Mouse (Mus musculus) erythroid progenitor cell, adult 5-6 weeks (primary cell): ENCODE data around the gene Hsbp1. TPM values are rescaled to one million over a fixed set of nuclear protein-coding genes. Genes with fewer than 3 reads are reported as not detected.
"Not testable (repeated sequence)": the region's sequence is repeated elsewhere in the genome, so short reads cannot be mapped to it uniquely, and the experiment has no call there.

Source experiments
- ATAC-seq: replicated peaks from 2 replicates; pipeline ENCODE4 v1.8.0; 2016; ENCODE audit warnings: moderate number of reproducible peaks, mild to moderate bottlenecking, moderate TSS enrichment, inconsistent platforms; ENCODE audit not compliant: poor library complexity, low FRiP score, severe bottlenecking
- total RNA-seq, 2 experiments: library from RNA; stranded (forward) in 1 of 2; stranded (reverse) in 1 of 2; fragments of 150-400 nt in 1 of 2; fragments of 186-747, 209-891 nt in 1 of 2; gene quantifications; 2 replicates each; pipeline versions ENCODE4 v1.2.3 to v1.2.4; 2015 to 2017; ENCODE audit warnings: low replicate concordance in 2 of 2

Hsbp1 gene
- 38.9 and 42.3 TPM in 2 replicates for total RNA-seq (2015; ENCODE audit: low replicate concordance)
- 15.3 and 22.3 TPM in 2 replicates for total RNA-seq (2017; ENCODE audit: low replicate concordance)

DNA sequence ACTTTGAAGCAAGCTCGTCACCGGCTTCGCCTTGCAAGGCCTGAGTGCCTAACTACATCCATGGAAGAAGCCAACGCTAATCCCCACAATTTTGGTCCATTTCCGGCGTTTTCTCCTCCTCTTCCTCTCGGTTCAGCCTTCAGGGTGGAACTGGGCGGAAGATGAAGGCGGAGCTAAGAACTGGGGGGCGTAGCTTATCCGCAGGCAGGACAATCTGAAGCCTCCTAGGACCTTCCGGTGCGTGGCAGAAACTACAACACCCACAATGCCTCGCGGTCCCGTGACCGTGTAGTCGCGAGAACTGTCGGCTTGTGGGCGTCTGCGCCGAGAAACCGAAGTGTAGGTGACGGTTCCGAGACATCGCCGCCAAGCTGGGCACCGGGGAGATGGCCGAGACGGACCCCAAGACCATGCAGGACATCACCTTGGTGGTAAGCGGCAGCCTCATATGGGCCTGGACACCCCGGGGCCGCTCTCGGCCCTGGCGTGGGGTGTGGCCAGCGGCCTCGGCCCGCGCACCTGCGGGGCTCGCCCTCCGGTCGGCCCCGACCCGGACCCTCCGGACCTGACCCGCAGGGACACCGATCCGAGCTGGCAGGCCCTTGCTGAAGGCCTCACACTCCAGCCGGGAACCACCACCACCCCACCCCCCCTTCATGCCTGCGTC is at the start of gene Hsbp1:
Hsbp1 (plus strand) TSS at position 299 of the 667 bp plus-strand sequence.
- ATAC-seq = peak; percentile 97

DNA sequence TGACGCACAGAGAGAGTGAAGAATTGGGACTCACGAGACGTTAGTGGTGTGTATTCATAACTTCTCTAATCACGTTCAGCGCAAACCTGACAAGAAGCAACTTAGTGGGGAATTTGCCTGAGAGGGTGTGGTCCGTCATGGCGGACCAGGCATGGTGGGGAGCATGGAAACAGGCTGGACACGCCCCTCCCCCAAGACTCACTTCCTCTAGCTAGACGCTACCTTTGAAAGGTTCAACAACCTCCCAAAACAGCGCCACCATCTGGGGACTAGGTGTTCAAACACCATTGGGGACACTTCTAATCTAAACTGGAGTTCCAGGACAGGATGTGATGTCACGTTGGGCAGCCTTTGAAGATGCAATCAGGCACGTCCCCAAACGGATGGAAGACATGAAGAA is 48.8 kb upstream of the Hsbp1 start:
- ATAC-seq = no peak

DNA sequence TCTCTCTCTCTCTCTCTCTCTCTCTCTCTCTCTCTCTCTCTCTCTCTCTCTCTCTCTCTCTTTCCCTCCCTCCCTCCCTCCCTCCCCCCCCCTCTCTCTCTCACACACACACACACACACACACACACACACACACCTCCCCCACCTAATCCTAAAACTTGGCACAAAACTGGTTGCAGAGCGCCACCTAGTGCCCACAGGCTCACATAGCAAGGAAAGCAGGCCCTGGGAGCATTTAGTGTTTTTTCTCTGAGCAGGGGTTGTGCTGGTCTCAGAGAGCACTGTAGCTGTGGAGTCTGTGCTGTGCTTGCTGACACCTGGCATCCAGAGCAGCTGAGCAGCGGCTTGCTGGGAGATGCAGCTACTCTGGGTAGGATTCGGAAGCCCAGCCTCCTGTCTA is 46.5 kb upstream of the Hsbp1 start:
- ATAC-seq = not testable (repeated sequence)

DNA sequence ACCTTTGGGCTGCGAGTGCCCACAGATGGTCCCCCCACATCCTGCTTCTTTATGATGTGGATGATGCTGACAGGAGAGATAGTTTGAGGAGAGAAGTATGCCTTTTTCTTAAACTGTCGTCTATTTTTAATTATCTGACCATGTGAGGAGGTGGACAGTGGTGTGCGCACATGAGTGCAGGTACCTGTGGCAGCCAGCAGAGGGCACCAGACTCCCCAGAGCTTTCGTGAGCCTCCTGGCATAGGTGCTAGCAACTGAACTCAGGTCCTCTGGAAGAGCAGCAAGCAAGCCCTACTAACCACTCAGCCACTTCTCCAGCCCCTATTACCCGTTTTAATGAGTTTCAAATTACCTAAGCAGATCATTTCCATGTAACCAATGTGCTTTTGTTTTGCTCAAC is 44.0 kb upstream of the Hsbp1 start:
- no peak for ATAC-seq

DNA sequence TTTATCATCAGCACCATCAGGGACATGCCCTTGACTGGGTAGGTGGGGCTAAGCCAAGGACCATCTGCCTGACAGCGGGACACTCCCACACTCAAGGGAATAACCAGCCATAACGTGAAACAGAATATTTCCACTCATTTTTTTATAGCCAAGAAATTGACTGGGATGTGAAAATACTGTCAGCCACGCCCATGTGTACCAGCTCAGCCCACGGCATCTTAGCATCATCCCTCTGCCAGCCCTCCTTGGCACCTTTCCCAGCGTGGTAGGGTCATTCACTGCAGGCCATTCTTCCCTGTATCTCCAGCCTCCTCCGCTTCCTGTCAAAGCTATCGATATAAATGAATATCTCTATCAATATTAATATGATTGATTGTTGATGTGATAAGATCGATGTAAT is 40.1 kb upstream of the Hsbp1 start:
- ATAC-seq = no peak

DNA sequence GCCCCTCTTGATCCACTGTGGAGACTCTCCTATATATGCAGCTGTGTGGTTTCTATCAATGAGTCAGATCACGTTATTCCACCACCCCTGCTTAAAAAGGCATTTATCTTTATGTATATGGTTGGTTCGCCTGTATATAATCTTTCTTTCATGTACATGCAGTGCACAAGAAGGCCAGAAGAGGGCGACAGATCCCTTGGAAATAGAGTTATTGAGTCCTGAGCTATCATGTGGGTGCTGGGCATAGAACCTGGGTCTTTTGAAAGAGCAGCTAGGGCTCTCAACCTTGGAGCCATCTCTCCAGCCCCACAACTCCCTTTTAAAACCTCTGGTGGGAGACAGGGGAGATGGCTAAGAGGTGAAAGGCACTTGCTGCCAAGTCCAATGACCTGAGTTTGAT is 32.9 kb upstream of the Hsbp1 start:
- no peak for ATAC-seq

DNA sequence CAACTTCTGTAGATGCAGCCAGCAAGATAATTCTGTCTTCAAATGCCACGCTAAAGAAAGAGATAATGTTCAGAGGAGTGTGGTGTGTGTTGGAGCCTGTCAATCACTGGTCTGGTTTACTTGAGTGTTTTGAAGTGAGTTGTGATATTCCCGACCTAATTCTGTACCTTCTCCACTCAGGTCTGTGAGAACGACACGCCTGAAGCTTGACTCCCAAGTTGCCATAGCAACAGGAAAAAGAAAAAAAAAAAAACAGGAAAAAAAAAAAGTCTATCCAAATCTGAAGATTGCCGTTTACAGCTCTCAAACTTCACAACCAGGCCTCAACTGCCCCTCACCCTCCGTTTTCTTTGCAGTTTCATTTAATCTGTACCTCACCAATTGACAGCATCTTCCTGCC is 21.1 kb upstream of the Hsbp1 start:
- ATAC-seq = no peak

DNA sequence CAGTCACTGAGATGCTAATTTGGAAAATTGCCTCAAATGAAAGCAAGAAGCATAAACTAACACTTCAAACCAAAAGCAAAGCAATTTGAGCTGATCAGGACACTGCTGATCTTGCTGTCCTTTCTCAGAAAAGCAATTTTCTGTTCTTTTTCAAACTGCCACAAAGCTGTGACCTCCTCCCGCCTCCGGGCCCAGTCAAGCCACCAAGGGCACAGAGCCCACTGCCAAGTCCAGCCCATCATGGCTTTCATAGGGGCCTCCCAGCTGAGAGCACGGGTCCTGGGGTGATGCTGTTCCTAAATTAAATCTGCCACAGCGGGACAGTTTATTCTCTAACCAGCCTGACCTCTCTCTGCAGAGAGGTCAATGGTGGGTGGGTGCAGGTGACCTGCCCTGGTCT is 4.7 kb upstream of the Hsbp1 start:
- ATAC-seq = no peak

DNA sequence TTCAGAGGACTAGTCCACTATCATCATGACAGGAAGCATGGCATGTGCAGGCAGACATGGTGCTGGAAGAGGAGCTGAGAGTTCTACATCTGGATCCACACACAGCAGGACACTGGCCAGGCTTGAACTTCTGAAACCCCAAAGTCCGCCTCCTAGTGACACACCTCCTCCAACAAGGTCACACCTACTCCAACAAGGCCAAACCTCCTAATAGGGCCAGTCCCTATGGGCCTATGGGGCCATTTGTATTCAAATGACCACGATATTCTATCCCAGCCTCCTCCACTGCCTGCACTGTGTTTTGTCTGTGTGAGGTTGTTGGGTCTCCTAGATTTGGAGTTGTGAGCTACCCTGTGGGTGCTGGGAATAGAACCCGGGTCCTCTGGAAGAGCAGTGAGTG is 682 bp upstream of the Hsbp1 start:
- ATAC-seq = no peak

DNA sequence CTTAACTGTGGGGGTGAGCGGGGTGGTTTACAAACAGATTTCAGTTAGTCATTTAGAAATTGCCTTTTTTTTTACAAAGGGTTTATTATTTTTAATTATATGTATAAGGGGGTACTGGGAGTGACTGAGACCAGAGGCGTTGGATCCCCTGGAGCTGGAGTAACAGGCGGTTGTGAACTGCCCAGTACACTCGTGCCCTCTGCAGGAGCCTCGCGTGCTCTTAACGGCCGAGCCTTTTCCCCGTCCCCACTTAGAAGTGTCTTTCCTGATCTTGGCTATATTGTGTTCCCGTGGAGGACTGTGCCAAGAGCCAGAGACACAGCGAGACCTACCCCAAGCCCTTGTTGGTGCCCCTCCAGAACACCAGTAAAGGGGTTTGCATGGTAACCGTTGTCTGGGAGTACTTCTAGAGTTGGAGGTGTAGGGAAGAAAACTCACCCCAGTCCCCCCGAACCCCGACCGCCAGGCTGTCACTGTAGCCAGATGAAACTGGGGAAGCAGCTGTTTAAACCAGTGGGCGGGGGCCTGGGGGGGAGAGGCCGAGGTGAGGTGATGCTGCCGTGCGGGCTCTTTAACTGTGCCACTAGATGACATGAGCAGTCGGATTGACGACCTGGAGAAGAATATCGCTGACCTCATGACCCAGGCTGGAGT is 868 bp downstream of the Hsbp1 start:
- ATAC-seq = no peak

DNA sequence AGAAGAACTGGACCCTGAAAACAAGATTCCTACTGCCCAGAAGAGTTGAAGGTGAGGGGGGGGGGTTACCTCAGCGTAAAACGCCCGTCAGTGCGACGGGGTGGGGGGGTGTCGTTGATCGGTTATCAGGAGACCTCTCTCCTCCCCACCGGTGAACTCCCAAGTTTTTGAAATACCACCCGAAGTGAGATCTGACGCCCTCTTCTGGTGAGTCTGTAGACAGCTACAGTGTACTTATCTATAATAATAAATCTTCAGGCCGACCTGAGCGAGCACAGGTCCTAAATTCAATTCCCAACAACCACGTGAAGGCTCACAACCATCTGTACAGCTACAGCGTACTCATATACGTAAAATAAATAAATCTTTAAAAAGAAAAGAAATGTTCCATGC is 1.4 kb downstream of the Hsbp1 start:
- ATAC-seq = no peak

DNA sequence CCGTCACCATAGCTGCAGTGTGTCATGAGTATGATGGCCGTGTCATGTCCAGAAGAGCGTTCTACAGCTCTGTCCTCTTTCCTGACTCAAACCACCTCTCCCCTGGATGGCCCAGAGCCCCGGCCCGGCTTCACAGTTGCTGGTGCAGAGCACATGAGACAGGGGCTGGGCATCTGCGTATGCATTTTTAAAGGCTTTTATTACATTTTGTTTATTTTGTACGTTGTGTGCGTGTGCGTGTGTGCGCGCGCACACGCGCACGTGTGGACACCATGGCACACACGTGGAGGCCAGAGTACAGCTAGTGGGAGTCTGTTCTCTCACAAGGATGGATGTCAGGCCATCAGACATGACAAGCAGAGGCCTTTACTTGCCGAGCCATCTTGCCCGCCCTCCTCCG is 7.4 kb downstream of the Hsbp1 start:
- ATAC-seq = no peak

DNA sequence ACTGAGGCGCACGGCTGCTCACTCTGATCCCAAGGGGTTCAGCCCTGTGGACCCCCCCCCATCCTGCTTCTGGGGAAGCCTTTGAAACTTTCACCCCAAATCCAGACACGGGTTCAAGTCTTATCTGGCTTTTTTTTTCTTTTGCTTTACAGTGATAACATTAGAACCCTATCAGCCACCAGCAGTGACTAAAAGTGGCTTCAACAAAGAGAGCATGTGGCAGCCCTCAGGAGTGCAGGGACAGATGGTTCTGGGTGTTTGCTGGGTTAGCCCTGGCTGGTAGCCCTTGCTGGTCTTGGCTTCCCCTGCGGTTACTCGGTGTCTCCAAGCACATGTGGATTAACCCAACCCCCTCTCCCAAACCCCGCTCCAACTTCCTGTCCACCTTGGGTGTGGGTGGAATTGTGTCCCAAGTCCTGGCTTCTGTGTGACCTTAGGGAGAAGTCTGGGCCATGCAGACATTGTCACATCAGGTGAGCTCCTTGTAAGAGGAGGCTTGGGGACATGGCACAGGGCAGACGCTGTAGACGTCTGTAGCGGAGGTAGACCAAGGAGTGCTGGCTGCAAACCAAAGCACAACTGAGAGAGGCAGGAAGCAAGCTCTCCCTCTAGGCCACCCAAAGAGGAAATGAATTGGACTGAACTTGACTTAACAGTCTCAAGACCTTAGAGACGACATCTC is 8.8 kb downstream of the Hsbp1 start:
- no peak for ATAC-seq

DNA sequence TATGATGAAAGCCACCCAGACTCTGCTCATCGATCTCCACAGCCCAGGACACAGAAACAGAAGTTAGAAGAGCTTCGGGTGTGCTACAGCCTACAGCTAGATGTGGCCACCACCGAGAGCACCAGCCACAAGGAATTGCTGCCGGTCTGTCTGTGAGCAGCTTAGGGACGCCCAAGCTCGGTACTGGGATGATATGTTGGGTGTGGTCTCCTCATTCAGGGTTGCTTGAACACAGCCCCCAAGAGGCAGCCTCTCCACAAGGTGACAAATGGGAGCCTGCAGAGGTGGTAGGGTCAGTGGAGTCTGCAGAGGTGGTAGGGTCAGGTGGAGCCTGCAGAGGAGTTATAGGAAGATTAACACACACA is 9.4 kb downstream of the Hsbp1 start:
- ATAC-seq = no peak

DNA sequence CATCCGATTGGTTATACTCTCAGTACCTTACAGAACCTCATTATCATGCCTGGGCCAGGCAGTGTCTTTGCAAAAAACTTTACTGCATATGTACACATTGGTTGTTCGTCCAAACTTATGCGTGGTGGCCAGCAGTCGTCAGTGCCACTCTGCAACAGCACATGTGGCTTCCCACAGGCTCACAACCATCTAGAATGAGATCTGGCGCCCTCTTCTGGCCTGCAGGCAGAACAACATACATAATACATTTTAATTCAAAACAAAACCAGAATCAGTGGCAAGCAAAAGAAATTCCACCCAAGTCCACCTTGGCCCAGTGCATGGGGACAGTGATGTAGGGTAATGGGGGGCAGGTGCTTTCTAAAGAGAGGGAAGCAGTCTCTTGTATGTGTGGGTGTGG is 12.3 kb downstream of the Hsbp1 start:
- not testable (repeated sequence) for ATAC-seq

DNA sequence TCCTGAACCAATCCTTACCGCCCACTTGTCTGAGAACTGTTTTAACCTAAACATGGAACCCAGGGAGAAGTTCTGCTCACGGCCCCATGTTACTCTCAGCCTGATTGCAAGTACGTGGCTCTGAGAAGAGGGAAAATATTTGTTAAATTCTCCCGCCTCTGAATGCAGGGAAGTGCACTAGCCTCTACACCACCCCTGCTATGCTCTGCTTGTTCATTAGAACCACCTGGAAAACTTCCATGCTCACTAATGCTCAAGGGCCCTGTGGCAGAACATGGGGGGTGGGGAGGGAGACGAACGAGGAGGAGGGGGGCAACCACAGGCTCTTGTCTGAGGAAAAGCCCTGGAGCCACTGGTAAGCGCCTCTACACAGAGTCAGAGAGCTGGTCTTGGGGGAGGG is 13.9 kb downstream of the Hsbp1 start:
- no peak for ATAC-seq

DNA sequence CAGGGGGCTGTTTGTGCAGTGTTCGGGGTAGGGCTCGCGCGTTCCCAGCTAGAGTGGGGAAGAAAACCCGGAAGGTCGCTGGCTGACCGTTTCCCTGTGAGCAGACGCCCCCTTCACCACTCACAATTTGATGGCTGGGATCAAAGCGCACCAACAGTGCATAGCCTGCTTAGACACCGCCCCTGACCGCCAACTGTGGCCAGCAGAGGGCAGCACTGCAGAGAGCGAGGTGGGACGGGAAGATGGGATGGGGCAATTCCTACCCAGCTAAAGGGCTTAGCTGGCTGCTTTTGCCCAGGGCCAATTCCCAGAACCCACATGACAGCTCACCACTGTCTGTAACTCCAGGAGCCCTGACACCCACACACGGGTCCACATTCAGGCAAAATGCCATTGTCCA is 14.5 kb downstream of the Hsbp1 start:
- peak; percentile 39; the same call in 1 of the 2 replicates for ATAC-seq

DNA sequence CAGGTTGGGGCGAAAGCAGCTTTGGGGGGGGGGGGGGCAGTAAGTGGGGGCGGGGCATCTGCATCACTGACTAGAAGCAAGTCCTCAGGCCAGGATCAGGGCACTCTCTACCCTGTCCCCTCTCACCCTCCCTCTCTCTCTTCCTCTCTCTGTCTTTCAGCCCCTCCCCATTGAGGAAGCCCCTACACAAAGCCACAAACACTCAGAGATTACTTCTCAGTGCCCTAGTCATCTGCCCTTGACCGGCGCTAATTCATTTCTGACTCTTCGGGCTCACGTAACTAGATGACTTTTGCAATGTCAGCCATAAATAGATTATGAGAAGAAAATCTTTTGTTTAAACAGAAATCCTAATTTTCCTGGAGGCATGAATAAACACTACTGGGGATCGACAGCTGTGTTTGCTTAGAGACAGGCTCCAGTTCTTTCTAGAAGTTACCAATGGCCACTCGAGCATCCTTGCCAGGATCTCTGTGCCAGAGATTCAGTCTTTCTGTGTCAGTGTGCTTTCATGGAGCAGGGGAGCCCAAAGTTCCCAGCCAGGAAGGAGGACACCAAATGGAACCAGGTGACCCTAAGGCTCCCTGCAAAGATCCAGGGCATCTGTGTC is 16.5 kb downstream of the Hsbp1 start:
- no peak for ATAC-seq

DNA sequence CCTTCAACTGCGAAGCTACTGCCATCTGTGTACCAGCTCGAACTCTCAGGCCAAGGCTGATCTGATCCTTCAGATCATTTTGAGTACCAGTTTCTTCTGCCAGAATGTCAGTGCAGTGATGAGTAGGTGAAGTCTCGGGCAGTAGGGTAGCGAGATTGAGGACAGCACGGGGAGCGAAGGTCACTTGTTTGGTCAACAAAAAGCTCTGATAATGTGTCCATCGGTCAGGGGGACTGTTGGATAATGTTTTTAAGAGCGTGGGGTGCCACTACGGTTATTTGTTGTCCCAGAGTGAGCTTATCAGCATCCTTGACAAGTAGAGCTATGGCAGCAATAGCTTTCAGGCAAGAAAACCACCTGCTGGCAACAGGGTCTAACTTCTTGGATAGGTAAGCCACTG is 30.4 kb downstream of the Hsbp1 start:
- not testable (repeated sequence) for ATAC-seq

DNA sequence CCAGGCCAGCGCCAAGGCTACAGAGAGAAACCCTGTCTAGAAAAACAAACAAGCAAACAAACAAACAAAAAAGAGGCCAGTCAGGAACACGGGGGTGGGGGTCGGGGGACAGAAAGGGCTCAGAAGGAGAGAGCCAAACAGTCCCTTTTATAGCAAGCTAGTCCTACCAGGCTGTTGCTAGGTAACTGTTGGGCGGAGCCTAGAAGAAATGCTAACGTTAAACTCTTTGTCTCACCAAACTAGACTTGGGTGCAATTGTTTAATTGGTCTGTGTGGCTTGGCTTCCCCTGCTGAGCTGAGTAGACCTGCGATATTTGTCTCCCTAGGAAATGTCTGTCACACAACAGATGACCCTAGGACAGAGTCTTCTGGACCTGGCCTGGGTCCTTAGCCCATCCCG is 34.2 kb downstream of the Hsbp1 start:
- ATAC-seq = no peak

DNA sequence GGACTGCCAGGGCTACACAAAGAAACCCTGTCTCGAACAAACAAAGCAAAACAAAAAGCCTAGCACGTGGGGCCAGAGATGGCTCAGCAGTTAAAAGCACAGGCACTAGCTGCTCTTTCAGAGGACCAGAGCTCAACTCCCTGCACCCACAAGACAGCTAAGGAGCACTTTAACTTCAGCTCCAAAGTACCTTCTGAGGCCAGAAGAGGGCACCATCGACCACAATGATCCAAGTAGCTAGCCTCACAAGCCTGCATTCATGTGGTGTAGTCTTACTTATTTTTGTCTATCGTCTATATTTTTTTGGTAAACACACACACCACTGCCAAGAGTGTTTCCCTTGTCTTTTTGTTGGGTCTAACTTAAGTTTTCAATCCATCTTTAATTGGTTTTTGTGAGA is 36.3 kb downstream of the Hsbp1 start:
- no peak for ATAC-seq
